Mouse (Mus musculus) left cerebral cortex, postnatal 10 days (tissue): ENCODE results near the gene Uox. TPM values are rescaled to one million over a fixed set of nuclear protein-coding genes. Genes with fewer than 3 reads are reported as not detected.

Experiments used
- DNase-seq, 2 experiments: peaks; one replicate each; pipeline ENCODE4 v3.0.0; 2021 to 2022; ENCODE audit warnings: low spot score in 2 of 2, mixed read lengths in 1 of 2; ENCODE audit errors: extremely low spot score in 1 of 2
- intact Hi-C: fragments of 180-260 bp; cut with DNase I; formaldehyde crosslinking; loops from one replicate; pipeline ENCODE4 v1.15.1; 2025
- total RNA-seq, 2 experiments: library from RNA; stranded (reverse); gene quantifications; 2 replicates each; pipeline ENCODE4 v1.2.3; 2021

Uox gene
- under 1 TPM; 0.58 to 0.99 TPM for total RNA-seq

DNA sequence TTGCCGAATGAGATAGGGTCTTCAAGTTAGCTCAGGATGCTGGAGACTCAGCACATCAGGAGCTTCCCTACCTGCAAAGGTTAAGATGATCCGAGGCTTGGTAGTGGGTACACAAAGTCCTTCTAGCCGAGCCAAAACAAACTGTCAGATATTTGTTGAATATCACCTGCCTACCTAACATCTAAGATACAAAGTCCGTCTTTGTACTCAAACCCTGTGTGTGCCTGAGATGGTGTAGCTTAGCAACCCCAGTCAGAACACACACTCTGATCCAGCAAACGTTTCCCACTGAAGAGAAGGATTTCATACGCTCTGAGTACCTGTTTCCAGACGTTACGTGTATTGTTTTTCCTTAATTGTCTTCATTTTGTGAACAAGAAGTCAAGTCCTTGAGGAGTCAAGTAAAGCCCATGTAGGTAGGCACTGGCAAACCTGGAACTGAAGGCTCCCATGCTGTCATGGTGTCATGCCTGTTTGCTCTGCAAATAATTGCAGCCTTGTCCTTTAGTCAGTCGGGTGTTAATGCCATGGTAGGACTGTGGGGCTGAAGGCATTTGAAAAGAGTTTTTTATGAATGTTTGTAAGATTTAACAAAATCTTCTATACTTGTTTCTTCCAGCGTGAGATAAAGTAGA, at the start of gene Uox:
Gene Uox (plus strand): TSS at position 279 of the 635 bp plus-strand sequence.
- intact Hi-C loops, result no loop called here
- DNase-seq, result no peak

DNA sequence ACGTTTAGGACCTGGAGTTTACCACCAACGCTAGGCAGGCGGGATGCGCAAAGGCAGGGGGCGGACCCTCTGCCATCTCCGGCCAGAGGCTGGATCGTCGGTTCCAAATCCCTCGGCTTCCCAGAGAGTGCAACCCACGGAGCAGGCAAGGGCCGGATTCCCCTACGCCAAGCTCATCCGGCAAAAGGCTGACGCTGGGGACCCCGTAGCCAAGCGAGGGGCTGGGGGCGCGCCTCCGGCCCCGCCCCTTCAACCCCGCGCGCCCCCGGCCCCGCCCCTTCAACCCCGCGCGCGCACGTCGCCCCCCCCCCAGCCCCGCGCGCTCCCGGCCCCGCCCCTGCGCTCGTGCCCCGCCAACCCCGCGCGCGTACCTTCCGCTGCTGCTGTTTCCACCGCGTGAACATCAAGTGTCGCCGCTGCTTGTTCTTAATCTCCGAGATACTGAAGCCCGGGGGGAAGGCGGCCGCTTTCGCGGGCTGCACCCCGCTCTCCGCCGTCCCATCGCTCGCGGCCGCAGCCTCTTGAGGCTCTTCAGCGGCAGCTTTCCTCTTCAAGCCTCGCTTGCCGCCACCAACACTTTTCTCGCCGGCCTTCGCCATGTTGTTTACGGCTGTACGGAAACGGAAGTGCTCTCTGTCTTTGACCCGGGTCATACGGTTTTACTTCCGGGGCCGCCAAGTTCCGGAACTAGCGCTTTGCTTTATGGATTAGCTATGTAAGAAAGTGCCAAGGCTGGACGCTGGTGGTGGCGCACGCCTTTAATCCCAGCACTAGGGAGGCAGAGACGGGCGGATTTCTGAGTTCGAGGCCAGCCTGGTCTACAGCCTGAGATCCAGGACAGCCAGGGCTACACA, 49.2 kb upstream of the Uox start, which contains the start of gene Rpf1:
Gene Rpf1 (minus strand): TSS at position 632 of the 854 bp plus-strand sequence.
- intact Hi-C loops, result loop anchor here (5.0 kb wide), 1 partner anchor 261 kb away; no protein-coding TSS in a partner anchor
- peak; percentile 90 to 93 for DNase-seq

DNA sequence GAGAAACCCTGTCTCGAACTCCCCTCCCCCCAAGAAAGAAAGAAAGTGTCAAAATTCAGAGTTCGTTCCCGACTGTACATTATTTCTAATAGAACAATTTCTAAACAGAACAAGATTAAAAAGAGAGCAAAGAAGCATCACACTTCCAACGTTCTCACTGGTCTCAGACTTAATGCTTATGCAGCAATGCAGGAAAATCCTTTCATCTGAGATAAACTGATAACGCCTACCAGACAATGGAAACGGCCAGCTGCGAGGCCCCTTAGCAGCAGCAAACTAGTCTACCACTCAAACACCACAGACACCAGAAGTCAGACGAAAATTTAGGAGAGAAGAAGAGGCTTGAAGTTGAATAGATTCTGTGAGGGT, 48.6 kb upstream of the Uox start:
- intact Hi-C loops, result loop anchor here (5.0 kb wide), 1 partner anchor 261 kb away; no protein-coding TSS in a partner anchor
- no peak for DNase-seq

DNA sequence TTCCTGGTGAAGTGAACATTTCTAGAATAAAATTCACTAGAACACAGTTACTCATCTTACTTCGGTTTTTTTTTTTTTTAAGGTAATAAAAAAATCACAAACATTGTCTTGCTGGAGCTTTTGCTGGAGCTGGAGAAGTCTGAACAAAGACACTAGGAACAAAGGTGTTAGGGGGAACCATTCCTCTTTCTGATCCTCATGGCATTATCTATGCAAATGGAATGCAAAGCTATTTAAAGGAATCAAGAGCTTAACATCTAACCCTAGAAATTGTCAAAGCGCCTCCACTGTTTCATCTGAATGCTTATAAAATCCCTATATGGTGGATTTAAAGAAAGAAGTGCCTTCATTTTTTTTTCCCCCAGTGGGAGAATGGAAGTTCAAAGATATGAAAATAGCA, 41.9 kb upstream of the Uox start:
- no peak for DNase-seq
- intact Hi-C loops, result no loop called here

DNA sequence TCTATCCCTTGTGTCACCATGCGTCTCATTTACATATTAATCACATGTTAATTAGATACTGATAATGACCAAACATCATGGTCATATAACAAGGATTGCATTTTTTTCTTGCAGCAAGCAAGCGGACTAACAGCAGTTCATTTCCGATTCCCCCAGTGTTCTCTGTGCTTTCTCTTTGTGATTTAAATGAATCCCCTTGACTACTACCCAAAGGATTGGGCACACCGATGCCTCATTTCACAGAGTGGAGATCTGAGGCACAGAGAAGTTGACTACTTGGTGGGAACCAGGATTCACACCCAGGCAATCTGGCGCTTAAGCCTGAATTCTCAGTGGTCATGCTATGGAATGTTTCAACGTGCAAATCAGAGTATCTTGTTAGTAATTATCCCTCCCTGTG, 35.2 kb upstream of the Uox start:
- intact Hi-C loops, result no loop called here
- no peak for DNase-seq

DNA sequence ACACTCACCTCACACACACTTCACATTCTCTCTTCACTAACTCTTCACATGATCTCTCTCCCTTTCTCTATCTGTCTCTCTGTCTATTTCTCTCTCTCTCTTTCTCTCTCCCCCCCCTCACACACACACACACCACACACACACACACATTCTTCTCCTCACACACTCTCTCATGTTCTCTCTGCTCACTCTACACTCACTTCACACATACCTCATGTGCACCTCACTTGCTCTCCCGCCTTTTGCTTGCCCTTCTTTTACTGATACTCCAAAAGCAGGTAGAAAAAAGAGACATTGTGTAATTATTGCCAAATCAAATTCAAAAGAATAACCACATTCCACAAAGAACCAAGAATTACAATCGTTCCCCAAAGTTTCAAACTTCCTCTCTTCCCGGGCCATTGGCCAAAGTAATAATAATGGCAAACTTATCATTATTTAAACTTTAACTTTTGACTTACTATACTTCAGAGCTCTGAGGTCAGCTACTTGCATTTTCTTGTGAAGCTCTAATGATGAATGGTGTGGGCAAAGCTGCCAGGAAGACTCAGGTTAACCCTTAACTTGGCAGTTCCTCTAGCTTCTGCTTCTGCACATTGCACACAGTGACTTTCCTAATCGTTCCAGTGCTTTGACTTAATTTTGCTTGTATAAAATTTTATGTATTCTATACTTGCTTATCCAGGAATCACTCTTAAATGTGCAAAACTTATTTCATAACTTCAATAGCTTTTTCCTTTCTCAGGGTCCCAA, 29.5 kb upstream of the Uox start:
- intact Hi-C loops, result no loop called here

DNA sequence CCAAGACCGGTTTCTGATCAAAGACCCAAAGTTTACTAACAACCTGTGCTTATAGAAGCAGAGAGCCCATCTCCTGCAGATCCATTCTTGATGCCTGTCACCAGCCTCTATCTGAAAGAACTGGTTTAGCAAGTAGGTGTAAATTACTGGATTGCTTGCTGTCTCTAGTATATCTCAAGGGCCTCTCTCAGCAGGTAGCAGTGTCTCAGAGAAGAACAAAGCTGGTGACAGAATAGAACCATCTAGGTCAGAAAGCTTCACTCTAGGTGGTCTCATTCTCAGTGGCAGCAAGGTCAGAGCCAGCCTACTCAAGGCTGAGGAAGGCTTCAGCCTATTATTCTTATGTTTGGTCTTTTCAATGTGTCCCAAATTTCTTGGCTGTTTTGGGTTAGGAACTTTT, 26.6 kb upstream of the Uox start:
- intact Hi-C loops, result no loop called here
- DNase-seq, result no peak

More for the DNA sequence above, 29.5 kb upstream of the Uox start:
- no peak for DNase-seq

DNA sequence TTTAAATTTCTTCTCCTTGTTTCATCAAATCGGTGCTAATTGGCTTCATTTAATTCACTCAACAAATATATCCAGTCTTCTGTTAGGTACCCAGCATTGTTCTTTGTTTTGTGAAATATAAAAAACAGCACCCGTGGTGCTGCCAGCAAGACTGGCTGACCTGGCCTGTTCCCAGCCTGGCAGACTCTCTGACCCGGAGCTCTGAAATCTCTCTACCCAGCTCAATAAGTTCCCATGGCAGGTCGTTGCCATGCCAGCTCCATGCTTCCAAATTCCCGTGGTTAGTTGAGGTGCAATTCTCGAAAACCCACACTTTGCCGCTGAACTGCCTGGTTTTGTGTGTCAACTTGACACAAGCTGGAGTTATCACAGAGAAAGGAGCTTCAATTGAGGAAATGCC, 15.4 kb upstream of the Uox start:
- DNase-seq, result no peak
- intact Hi-C loops, result no loop called here

DNA sequence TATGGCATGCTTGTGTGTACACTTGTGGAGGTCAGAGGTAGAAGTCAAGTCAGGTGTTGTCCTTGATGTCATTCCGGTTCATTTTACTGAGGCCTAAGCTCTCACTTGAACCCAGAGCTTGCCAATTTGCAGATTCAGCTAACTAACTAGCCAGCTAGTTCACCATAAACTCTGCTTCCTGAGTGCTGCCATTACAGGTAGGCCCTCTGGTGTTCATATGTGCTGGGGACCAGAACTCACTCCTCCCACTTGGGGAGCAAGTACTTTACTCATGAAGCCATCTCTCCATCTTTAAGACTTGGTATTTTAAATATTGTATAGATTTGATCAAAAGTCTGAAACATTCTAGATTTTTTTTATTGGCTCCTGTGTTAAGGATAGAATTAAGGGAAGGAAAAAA, 13.7 kb upstream of the Uox start:
- no peak for DNase-seq
- intact Hi-C loops, result no loop called here

DNA sequence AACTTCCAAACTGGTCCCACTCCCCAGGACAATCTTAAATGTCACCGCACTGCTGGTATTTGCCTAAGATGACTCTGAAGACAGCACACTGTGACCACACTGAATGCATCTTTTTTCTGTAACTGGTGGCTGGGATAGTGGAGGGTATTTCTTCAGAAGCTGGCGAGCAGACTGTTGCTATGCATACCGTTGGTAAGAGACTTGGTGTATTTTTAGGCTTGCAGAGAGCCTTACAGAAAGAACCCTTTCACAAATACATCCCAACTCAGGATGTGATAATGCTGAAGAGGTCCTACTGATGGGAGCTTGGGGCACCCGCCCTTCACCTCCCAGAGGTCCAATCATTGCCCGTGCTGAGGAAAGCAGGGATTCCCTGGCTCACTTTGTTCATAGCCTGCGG, 12.7 kb upstream of the Uox start:
- DNase-seq, result peak in 1 of 2 experiments; percentile 38
- intact Hi-C loops, result no loop called here

DNA sequence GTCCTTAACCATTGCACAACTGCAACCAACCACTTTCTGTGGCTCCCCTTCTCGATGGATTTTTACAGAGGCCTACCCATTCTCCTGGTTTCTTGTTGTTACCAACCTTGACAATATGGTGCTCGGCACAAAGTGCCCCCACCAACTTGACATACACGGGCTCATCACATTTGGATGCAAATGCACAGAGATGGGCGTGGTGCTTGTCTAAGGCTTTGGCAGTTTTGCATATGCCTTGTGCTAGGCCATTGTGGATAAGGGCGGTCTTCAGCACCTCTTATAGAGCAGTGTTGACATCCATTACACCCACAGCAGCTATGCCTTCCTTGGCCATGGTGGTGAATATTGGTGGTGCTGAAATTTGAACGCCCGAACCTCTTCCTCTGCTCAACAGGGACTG, 7.3 kb upstream of the Uox start:
- intact Hi-C loops, result loop anchor here (5.0 kb wide), 2 partner anchors 154 to 204 kb away; no protein-coding TSS in a partner anchor
- no peak for DNase-seq

DNA sequence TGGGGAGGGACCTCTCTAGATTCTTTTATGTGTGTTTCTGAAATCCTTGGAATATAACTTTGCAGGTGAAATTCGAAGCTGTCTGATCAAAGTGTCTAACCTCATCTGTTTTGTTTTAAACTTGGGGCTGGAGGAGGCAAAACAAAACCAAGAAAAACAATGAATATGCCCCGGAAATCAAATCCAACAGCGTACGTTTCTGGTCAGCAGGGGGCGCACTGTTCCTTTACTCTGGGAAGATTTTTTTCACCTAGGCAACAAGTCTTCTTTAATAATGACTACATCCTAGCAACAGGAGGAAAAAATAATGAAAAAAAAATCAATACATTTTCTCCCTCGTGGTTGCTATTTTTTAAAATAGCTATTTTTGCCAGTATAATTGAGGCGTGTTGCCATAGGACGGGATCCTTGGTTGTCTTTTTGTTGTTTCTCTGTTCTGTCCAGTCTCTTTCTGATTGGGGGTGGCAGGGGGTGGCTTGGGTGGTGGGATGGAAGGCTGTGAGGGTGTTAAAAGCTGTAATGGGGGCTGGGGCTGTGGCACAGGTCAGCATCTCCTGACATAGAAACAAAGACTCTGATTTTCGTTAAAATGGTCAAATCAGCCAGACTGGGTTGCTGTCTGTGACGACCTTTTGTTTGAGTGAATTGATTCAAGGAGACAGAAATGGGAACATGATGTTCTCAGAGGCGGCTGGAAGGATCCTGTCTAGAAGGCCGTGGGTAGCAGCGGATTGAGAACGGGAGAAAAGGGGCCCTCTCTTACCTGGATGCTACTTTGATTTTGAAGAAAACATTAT, 5.8 kb upstream of the Uox start:
- intact Hi-C loops, result loop anchor here (2.0 to 5.0 kb wide), 4 partner anchors 38 to 220 kb away; no protein-coding TSS in a partner anchor
- peak; percentile 82 for DNase-seq

DNA sequence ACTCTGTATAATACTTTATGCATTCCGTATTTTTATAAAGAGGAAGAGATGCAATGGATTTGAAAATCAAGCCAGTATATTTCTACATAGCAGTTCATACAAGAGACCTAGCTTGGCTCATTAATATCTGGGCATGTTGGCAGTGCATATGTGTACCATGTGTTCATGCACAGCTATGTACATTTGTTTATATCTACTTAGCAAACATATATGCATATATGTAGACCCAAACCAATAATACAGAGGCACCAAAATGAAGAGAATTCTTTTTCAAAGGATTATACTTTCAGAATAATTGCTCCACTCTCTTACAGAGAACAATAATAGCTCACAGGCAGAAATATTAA, 5.2 kb upstream of the Uox start:
- intact Hi-C loops, result loop anchor here (2.0 to 5.0 kb wide), 2 partner anchors 37 to 220 kb away; no protein-coding TSS in a partner anchor
- DNase-seq, result no peak

DNA sequence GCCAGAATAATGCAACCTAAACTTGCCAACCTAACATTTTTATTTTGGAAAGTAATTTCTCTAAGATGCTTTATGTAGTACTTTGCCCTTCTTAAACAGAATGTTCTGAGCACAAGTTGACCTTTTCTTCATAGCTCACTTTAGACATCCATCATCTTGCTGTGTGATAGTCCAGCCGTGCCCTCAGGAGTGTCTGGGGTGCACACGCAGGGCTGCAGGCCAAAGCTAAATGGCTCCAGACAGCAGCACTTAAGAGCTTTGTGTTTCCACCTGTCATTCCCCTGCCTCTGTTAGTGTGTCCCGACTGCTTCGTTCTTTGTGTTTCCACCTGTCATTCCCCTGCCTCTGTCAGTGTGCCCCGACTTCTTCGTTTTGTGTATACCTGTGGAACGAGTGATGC, 2.9 kb upstream of the Uox start:
- DNase-seq, result no peak
- intact Hi-C loops, result loop anchor here (5.0 kb wide), 1 partner anchor 35 kb away; no protein-coding TSS in a partner anchor

DNA sequence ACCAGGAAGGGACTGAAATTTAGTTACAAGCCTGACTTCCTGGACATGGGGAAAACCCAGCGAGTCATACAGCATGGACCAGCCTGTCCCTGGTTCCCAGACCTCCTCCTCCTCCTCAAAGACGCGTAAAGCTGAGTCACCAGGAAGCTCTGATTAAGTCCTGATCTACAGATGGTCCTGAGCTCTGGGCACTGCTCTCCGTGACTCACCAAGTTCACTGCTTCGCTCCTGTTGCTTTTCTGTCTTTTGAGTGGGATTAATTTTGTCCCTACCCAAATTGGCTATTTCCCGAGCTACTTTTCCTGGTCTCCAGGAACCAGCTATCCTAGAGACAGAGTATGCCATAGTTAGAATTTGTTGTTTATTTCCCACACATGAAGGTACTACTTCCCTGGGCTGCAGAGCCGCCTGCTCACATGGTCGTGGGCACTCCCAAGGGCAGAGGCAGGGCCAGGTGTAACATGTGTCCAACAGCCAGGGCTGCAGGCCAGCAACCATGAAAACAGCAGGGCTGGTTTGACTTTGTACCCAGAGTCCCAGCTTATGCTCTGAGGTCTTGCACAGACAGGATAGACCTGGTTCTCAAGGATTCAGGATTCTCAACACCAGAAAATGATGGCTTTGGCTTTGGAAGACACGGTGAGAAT, 2.2 kb upstream of the Uox start:
- intact Hi-C loops, result loop anchor here (5.0 kb wide), 1 partner anchor 34 kb away; no protein-coding TSS in a partner anchor
- no peak for DNase-seq

DNA sequence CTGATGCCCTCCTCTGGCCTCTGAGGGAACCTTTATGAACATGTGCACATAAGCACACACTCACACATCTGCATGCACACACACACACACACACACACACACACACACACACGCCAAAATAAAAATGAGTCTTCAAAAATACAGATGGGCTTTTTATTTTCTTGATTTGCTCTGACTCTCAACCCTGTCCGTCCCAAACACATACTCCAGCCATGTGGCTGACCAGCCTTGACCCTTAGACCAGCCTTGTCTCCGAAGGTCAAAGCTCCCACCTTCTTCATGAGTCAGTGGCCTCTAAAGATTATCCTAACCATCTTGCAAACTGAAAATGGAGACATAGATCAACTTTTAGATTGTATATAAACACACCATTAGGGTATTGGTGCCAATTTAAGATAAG, 632 bp upstream of the Uox start:
- intact Hi-C loops, result loop anchor here (5.0 kb wide), 1 partner anchor 33 kb away; no protein-coding TSS in a partner anchor
- no peak for DNase-seq

DNA sequence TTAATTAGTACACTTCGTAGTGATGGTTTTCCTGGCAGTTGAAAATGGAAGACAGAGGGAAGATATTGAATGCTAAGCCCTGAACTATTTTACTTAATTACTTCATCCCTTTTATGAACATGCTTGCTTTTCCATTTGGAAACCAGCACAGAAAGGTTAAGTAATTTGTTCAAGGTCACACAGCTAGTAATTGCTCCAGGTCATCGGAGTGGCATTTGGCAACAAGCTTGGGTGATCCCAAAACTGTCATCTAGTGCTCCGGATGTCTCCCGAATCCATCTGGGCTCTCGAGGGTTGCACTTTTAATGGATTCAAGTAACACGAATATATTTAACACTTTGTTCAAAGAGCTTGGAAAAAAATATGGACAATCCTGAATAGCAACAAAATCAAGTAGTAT, 713 bp downstream of the Uox start:
- no peak for DNase-seq
- intact Hi-C loops, result no loop called here

DNA sequence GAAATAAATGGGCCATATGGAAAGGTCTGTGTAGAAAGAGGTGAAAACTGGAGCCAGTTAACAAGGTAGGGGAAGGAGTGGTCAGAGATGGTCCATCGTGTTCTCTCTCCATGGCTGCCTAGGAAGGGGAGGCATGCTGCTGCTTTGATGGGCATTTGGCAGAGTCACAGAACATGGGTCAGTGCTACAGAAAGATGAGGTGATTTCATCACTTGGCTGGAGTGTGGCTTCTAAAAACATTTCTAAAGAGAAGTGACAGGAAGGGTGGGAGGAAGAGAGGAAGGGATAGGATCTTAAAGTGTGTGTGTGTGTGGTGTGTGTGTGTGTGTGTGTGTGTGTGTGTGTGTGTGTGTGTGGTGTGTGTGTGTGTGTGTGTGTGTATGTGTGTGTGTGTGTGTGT, 1.1 kb downstream of the Uox start:
- no peak for DNase-seq
- intact Hi-C loops, result no loop called here
